Mouse (Mus musculus) NIH3T3 (cell line): ENCODE results near the gene Hoxa11.

Experiments
- DNase-seq: peaks from one replicate; pipeline ENCODE4 v3.0.0-alpha.2; 2012; ENCODE audit warnings: low read depth

Hoxa11 gene

DNA sequence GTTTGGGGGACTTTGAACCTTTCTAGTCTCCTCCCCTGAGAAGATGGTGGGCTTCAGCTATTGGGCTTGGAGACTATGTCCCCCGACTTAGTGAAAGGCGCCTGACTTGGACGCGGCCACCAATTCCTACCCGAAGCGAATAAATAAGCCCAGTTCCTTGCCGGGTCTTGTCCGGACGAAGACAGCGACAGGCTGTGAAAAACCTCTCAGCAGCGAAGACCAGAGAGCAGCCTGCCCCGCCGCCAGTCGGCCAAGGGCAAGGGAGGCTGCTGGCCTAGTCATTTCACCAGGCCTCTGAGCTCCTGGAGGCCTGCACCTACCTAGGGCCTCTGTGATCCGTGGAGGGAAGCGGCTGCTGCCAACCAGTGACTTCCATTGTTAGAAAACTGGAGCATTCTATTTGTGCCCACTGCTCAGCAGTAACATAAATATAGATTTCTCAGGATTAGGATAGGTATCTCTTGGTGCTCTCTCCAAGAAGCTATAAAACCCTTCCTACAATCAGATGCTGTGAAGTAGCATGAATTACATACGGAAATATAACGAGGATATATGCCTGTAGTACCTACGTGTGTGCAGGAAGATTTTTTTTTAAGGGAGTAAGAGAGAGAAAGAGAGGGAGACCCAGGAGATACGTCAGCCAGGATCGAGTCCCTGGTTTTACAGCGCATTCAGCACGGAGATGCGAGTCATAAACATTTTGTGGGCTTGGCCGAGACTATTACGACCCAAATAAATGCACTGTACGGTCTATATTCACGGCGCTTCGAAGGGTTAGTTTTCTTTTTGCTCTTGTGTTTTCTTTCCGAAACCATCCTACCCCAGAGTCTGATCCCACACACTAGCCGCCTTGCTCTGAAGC, 25.4 kb downstream of the Hoxa11 start:
- DNase-seq = peak; percentile 13

DNA sequence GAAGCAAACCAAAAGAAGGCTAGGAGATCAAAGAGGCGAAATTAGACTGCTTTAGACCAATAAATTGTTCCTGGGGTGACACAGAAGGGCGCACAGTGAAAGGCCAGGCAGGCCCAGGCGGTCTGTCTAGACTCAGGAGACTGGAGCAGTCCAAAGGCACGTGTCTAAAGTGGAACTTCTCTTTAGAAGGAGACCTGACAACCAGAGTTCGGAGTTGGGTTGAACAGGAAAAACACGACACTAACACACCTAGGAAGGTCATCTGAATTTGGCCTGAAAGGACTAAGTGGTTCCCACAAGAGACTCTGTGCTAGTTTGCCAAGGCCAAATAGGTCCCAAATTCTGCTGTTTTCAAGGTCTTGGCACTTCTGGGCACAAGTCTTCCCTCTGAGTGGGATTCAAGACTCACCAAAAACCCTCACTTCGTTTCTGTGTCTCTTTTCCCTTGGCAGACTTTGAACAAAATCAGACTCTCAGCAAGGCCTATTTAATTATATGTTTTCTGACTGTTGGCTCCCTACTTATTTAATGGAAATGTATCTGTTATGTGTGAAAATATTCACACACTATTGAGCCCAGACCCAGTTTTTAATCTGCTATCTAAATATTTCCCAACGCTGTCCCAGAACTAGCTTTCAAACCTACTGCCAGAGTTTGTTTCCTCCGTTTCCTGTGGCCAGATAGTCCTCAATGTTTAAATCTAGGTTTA, 26.2 kb downstream of the Hoxa11 start:
- no peak for DNase-seq

DNA sequence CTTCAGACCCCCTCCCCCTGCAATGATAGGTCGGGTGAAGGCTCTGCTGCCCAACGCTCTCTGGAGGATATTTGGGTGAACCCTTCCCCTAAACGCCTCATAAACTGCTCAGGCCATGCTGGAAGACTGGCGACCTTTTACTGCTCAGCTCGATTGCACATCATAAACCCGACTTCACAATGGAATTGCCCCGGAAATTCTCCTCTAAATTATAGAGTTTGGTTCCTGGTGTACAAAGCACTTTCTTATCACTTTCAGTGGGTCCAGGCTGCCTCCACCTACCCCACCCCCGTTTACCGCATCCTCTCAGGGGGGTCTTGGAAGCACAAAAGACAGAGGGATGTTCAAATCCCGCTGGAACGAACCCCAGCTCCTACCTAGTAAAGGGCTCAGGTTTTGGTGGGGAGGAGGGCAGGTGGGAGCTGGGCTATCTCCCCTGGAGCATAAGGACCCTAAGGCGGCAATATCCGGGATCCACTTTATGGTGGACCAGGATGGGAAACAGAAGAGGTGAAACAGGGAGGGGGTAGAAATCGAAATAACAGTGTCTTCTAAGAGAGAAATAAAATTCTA, 26.9 kb downstream of the Hoxa11 start:
- no peak for DNase-seq

DNA sequence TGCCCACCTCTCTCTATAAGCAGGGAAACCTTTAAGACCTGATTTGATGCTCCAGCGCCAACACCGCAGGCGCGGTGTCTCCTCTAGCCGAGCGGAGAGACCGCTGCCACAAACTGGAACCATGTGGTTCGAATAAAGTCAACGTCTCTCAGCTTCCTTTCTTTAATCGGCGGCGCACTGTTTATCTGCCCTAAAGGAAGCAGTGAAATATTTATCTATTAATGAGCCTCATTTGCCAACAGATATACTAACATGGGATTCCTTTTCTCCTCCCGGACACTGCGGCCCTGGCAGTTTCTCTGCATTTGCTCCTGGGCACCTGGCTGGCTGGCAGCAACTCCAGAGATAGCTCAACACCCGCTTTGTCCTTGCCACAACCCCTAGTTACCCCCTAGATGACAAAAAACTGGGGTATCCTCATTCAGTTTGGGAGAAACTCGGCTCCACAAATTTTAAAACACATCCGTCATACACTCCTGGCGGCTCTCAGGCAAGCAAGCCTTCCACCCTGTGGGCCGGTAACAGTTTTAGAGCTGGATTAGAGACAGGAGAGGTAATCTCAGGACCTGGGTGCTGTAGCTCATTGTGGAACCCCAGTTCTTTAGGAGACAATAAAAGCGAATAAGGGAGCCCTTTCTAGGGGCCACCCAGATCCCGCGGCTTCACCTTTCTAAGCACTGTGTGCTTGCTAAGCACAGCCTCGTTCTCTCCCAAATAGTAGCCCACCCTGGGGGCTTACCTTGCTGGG, 27.5 kb downstream of the Hoxa11 start:
- peak; percentile 45 for DNase-seq

DNA sequence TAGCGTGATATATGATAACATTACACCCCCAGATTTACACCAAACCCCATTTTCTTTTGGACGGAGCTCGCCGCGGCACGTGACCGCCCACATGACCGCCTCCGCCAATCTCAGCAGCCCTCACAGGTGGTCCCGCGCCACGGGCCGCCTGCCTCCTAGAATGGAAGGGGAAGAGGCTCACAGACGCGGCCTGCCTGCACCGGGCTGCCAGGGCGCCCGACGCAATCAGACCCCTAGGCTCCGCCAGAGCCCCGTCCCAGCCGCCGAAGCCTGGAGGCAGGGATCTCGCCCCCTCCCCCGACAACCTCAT, 28.2 kb downstream of the Hoxa11 start:
- DNase-seq = peak; percentile 94

DNA sequence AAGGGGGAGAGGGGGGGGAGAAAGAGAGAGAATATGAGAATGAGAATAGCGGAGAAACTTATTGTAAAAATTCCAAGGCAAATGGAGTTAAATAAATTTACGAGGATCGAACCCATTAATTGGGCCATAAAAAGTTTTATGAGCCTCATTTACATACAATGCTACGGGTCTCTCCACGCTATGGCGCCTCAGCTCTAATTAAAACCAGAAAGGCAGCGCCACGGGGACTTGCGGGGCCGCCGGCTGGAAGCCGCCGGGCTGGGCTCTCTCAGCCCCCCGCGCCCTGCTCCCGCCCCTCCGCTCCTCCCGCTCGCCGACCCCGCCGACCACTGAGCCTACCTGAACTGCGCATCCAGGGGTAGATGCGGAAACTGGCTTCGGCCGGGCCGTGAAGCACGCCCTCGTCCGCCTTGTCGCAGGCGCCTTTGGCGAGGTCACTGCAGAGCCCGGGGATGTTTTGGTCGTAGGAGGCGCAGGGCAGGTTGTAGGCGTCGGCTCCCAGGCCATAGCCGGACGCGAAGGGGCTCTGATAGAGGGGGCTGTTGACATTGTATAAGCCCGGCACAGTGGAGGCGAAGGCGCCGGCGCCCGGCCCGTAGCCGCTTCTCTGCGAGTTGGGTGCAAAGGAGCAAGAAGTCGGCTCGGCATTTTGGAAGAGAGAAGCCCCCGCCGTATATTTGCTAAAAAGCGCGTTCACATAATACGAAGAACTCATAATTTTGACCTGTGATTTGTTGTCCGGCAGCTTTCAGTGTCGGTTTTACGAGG, 28.7 kb downstream of the Hoxa11 start:
- DNase-seq = no peak

DNA sequence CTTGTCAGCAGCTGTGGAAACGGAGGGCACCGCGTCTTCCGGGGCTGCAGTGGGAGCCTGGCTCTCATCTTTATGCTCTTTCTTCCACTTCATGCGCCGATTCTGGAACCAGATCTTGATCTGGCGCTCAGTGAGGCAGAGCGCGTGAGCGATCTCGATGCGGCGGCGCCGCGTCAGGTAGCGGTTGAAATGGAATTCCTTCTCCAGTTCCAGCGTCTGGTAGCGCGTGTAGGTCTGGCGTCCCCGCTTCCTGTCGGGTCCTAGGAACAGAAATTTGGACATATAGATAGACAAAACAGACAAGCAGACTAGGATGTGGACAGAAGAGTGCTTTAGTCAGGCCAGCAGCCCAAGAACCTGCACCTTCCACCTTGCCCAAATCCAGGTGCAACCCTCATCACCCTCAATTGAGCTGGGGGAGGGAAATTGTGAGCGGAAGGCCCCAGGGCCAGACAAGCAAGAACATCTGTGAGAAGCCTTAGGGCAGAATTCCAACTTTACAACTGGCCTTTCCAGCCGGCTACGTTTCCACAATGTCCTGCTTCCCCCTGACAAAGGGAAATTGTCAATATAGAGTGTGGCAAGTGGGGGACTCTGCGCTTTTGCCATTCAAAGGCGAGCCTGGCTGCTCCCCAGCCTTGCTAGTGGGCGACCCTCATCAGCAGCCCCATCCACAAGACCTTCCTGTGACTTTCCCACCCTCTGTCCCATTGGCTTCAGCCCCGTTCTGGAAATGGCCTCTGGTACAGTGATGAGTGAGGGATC, 29.7 kb downstream of the Hoxa11 start:
- DNase-seq = peak; percentile 68

DNA sequence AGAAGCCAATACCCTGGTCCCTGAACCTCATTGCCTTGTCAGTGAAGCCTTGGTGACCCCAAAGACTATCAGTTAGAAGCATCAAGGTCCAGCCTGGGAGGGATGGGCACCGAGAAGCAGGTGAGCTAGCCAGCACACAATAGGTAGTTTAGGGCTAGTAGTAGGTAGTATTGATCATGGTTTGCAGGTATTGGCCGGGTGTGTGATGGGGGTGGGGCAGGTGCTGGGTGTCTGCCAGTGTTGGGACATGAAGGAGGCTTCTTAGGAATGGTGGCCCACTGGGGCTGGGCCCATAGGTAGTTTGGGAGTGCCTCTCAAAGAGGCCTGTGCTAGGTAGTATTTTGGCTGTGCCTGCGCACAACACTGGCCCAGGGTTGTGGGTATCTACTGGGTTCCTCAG, 30.5 kb downstream of the Hoxa11 start:
- no peak for DNase-seq

DNA sequence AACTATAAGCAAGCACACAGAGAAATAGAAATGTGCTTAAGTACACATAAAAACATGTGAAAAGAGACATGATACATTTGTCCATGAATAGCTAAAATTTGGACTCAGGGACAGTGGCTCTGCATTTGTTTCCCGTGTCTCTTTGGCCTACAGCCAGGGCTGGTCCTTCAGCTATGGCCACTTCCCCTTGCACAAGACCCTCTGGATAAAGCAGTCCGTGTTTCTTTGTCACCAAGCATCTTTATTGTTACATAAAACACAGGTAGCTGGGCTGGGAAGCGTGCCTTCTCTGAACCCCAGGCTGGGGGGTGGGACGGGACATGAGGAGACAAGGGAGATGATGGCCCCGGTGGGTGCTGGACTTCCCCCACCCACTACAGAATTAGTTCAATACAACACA, 31.3 kb downstream of the Hoxa11 start:
- DNase-seq = peak; percentile 50

DNA sequence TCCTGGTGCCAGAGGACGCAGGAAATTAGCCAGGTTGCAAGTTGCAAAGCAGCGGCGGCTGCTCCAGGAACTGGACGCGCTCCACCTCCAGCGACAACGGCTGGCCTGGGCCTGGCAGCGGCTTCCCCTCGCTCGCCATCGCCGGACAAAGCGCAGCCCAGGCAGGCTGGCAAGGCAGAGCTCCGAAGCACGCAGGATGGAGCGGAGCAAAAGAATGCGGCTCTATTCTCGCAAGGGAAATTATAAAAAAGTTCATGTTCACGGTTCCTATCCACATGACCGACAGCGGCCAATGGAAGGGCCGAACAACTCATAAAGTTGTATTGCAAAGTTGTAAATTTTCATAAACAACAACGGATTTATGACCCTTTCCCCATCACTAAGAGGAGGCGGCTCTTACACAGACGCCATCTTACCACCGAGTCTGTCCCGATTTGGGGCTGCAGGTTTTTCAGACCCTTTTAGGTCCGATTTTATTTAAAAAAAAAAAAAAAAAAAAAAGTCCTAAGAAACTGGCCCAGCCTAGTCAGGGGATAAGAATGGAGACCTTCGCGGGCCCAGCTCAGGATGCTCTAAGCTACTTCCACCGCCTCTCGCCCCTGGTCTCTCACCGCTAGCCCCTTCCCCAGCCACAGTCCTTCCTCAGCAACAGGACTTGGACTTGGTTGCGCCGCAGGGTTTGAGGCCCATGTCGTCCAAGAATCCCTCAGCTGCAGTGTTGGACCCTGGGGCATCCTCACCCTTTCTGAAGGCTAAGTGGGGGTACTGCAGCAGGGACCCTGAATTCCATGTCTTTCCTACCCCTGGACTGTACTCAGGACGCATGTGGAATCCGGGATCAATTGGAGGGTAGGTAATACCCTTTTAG, 32.3 kb downstream of the Hoxa11 start, which contains the start of the genes Hoxa3 and Gm28308:
Gene Hoxa3 (minus strand): TSS at position 218 of the 868 bp plus-strand sequence.
Gene Gm28308 (minus strand): TSS at position 221 of the 868 bp plus-strand sequence.
- DNase-seq = peak; percentile 93

DNA sequence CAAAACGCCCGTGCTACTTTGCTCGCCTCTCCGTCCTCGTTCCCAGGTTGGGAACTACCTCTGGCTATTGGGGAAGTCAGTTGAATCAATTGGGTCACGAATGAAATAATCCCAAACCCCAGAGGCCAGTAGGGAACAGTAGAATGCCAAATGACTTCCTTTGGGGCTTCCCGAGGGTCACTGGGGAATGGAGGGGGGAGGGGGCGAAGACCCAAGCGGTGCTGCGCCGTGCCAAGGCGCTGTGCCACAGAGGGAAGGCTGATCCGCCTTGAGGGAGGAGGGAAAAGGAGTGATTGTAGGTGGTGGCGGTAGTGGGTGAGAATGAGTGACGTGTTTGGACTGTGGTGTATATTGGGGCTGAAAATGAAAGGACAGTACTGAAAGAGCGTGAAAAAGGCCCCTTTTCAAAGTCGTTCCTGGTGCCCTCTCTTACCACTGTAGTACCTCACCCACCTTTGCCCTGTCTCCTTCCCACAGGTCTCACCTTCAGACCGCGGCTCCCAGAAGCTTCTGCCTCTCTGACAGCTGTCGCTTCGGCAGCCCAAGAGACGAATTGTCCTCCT, 33.0 kb downstream of the Hoxa11 start:
- peak; percentile 85 for DNase-seq

DNA sequence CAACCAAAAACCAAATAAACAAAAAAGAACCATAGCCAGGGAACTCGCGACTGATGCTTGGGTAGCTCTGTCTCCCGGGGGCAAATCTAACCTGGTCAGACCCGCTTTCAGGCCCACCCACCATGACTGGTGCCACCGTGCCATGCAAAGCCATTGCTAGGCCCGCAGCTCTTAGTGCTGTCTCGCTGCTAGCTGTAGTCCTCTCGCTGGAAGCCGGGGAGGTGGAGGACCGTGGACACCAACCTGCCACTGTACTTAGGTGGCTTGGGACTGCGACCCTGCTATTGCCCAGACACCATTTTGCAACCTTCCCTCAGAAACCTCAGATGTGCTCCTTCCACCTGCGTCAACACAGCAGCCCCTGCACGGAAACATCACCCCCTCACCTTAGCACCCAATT, 33.6 kb downstream of the Hoxa11 start:
- no peak for DNase-seq

DNA sequence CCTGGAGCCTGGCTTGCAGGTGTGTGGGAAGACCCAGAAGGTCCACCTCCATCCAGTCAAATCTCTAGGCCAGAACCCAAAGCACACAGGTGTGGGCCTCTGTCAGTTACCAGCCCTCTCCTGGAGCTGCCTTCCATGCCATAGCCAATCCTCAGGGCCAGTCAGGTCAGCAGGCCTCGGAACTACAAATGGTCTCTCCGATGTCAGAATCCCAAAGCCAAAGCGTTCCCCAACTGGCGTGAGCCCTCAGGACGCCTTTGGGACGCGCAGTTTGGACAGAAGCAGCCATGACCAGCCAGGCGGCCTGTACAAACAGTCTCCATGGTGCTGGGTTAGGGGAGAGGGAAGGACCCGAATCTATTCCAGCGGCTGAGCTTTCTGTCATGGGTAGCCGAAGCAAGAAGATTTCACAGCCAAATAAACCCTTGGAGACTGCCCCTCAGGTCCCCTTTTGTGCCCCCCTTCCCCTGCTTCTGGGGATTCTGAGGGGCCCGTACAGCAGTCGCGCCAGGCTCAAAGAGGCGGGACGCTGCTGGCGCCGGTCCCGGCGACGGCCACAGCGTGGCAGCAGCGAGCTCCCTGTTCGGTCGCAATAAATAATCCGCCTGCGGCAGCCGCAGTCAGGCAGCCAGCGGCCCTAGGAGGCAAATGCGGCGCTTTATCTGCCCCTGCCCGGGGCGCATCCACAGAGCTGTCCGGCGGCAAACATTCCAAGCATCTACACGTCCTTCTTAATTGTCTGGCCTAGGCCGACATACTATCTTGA, 34.3 kb downstream of the Hoxa11 start:
- peak; percentile 95 for DNase-seq

DNA sequence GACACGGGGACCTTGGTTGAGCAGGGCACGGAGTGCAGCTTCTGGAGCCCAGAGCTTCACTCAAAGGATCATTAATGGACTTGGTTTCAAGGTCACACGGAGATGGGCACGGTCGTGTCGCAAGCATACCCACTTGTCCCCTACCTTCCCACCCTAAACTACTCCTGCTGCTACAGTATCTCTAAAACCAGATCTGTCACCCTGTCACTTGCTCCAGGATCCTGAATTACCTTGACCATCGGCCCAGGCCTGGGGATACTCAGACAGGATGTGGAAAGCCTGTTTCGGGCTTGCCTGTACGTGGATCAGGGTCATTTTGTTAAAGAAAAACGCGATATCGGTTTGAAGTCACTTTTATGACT, 35.9 kb downstream of the Hoxa11 start:
- no peak for DNase-seq

DNA sequence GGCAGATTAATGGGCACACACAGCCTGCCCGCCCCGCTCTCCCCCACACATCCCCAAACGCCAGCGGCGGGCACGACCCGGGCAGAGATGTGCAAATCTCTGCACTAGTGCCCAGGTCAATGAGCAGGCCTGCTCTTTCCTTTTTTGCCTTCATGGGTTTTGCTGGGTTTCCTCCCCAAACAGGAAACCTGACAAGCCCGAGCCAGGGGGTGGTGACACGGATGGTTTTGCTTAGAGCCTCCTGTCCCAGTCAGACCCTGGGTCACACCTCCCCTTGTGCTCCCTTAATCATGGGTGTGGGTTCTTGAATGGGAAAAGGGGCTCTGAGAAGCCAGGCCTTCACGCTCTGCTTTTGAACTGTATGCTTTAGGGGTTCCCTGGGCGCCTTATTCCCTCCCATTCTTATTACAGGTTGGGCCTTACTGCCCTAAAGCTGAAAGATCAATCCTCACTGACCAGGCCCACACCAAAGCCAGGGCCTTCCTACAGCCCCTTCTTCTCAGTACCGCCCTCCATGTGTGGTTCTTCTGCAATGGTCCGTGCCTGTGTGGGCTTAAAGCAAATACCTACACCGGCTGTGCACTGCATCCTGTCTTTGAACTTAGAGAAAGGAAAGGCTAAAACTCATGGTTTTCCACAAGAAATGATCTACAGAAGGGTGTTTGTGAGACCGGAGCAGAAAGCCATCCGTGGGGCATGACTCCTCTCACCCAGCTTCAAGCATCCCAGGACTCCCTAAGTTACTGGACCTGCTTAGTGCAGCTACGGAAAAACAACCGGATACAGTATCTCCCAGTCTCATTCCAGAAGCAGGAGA, 36.5 kb downstream of the Hoxa11 start:
- DNase-seq = peak; percentile 46

DNA sequence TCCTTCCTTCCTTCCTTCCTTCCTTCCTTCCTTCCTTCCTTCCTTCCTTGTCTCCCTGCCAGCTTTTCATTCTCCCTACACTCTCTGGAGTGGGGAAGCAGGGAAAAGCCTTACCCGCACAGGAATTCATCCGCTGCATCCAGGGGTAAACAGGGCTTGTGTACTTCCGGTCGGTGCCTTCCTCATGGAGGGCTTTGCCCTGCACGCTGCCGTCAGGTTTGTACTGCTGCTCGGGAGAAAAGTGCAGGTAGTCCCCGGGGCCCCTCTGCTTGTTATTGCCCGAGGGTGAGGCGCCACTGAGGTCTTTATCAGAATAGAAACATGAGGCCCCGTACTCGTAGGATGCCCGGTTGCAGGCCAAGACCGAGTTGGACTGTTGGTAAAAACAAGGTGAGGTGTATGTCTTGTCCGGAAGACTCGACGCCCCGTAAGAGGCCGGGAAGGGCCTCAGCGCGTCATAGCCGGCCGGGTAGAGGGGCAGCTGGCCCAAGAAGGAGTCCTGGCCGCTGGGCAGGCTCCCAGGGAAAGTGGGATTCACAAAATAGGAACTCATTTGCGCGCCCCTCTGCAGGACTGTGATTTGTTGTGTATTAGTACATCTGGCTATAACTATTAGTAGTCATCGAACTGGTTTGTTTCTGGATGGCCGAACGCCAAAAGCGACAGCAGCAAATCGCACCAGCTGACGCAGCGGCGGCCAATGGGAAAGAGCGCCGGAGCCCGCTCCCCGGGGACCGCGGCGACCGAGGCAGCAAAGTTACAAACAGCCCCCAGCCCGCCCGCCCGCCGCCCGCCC, 37.3 kb downstream of the Hoxa11 start, which contains the start of gene Hoxa6:
Gene Hoxa6 (minus strand): TSS at position 651 of the 796 bp plus-strand sequence.
- peak; percentile 79 for DNase-seq

DNA sequence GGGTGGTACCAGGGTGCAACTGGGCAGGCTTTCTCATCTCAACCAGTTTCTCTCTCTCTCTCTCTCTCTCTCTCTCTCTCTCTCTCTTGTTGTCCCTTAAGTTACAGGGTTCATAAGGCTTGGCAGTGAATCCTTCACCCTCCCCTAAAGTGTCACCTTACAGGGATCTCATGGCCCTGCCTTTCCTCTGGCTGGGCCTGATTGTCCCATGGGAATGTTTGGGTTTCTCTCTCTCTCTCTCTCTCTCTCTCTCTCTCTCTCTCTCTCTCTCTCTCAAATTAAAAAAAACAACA, 38.0 kb downstream of the Hoxa11 start:
- peak; percentile 55 for DNase-seq
